Mouse (Mus musculus) retina, adult 2 months (tissue): ENCODE measurements at regions not wholly inside any gene's neighbourhood (a gene's known extent, or its start where the extent isn't known, plus 50 kb on each side); places are given as distances from the start of the nearest gene placed in this dataset.

ENCODE experiments used
- DNase-seq: peaks from one replicate; pipeline ENCODE4 v3.0.0-alpha.2; 2012; ENCODE audit warnings: low read depth, low spot score

DNA sequence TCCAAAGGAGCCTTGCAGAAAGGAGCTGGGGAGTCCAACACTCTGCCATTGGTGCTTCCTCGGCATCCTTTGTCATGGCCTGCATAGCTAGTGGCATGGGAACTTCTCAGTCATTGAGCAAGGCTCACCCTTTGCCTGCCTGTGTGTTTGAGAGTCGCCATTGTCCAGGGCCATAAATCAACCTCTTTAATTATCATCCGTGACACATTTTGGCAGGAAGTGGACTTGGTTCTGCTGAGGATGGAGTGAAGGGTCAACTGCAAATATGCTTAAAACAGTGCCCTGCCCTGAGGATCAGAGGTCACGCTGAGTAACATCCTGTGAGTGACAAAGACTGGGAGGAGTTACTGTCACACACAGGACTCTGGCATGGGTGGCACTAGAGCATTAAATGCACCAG lies 151.2 kb downstream of the Chst1 start:
- DNase-seq, result no peak

DNA sequence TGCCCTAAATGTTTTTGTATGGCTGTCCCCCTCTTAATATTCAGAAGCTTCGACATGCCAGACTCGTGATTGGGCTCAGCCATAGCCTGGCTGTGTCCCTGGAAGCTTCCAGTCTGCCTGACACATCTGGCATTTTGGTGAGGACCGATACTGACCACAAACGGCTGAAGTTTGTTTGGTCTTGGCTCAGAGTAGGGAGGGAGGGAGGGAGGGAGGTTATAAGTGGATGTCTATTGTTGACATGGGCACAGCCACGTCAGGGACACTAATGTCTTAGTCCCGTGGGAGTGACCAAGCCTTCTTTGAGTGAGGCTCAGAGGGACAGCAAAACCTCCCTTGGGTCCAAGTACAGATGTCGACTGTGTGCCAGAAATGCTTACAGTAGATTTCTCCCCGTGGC lies 151.7 kb downstream of the Chst1 start:
- no peak for DNase-seq

DNA sequence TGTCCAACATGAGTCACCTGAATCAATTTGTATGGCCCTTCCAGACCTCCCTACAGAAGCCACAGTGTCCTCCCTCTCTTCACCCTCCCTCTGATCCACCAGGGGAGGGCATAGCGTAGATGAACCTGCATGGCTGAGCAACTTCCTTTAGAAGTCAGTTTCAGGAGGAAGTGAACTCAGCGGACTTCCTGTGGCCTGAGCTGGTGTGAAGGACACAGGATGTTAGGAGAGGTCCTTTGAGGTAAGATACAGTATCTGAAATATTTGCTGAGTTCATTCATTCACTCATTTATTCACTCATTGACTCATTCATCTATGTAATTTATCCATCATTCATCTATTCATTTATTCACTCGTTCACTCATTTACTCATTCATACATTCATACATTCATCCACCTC lies 152.6 kb downstream of the Chst1 start:
- no peak for DNase-seq

DNA sequence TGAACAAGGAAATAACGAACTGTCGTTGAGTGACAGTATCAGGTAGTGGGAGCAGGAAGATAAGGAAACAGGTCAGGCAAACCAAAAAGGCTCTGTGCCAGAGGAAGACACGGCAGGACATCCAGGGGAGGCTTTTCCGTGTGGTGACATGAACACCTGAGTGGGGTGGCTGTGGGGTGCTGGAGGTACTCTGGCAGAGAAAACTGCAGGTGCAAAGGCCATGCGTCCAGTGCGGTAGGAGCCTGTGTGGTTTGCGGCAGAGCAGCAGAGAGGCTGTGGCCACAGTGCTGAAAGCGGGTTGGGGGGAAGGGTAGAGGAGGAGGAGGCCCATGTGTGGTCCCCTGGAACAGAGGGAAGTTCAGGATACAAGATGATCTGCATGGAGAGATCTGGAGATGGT lies 153.3 kb downstream of the Chst1 start:
- no peak for DNase-seq

DNA sequence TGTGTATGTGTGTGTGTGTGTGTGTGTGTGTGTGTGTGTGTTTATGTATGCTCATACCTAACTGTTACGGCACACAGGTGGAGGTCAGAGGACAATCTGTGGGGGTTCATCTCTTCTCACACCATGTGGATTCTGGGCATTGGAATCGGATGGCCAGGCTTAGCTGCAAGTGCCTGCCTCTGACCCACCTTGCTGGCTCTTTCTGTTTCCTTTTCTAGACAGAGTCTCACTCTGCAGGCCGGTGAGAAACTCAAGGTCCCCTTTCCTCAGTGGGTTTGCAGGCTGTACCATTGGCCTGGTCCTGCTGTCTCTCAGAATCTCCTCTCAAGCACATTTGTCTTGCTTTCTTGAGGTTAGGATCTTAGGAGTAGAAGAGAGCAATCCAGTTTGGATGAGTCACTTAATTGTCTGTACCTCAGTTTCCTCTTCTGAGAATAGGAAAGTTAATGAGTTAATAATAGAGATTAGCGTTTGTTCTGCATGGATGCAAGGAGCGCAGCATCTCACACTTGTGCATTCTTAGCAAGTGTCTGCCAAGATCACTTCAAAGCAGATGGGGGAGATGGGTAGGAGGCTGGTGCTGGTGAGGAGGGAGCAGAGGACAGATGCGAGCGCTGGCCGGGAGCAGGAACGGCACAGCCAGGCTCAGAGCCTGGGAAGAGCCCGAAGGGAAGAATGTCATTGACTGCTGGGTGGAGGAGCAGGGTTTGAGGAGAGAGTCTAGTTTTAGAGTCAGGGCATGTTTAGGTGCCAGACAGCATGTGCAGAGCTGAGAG lies 155.2 kb downstream of the Chst1 start:
- DNase-seq, result no peak

DNA sequence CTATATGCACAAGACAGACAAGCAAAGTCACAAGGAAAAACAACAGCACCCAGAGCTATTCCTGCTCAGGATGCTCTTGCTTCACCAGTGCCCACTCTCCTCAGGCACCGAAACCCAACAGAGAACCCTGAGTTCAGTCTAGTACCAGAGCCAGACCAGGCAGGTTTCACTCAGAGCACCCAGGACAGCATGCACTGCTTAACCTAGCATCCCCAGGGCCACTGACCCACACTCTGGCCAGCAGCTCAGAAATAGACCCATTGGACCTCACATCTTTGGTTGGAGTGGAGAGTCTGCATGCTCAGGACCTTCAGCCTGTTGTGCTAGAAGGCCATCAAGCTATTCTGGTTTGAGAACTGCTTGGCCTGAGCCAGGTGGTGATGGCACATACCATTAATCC lies 157.0 kb downstream of the Chst1 start:
- DNase-seq, result no peak

DNA sequence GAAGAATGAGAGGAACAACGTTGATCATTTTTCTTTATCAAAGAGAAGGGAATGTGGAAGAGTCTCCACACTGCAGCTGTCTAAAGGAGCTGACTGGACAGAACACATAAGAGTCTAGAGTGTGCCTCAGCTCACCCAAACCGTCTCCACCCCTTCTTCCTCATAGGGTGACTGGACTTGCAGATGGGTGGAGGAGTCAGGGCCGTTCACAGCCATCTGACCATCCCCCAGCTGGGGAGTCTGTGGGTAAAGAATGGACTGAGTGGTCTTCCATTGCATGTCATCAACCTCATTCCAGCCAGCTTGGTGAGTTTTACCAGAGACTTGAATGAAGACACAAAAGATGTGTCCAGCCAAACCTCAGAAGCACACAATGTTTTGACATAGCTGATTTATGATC lies 156.1 kb upstream of the Syt13 start:
- no peak for DNase-seq

DNA sequence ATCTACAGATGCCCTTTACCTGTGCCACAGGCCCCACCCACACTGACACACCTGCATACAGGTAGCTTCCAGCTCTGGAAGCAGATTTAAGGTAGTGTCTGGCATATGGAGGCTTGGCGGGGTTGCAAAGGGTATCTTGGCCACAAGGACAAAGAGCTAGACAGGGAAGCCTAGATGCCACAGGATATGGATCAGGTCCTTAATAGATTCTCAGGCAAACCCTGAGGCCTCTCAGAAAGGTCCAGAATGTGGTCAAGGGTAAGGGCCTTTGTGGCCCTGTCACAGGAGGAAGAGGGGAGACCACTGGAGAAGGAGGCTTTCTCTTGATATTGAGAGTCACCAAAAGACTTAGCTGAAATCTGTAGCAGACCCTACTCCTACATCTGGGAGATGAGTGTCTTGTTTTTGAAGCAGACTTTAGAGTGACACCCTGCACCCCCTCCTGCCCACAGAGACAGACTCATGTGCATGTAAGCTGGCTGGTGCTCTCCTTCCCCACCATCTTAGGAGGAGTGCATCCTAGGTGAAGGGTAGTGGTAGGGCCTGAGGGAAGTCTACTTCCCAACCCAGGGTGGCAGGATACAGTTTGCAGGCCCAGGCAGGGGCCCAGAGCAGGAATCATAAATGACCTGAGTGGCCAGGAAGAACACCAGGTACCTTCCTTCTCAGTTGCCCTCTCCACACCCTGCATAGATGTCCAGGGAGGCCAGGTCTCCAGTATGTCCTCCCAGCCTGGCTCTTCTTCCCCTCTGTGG lies 150.8 kb upstream of the Syt13 start:
- no peak for DNase-seq

DNA sequence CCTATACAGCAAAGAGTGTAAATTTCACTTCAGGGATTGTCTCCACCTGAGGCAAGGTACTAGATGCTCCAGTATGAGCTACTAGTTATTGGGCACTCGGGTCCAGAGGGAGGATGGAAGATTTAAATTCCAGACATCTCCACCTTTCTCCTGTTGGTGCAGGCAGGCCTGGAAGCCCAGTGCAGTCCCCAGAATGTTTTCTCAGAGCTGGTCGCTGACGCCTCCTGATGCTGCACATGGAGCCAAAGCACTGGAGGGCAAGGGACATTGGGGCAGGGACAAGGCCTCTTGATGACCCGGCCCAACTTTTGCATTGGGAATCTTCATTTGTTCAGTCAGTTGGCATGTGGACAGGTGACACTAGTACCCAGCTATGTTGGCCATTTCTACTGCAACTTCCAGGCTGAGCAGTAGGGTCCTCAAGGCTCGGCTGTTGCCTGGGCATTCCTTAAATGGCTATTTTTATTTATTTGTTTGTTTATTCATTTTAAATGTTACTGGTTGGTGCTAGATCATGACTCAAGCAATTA lies 147.4 kb upstream of the Syt13 start:
- no peak for DNase-seq

DNA sequence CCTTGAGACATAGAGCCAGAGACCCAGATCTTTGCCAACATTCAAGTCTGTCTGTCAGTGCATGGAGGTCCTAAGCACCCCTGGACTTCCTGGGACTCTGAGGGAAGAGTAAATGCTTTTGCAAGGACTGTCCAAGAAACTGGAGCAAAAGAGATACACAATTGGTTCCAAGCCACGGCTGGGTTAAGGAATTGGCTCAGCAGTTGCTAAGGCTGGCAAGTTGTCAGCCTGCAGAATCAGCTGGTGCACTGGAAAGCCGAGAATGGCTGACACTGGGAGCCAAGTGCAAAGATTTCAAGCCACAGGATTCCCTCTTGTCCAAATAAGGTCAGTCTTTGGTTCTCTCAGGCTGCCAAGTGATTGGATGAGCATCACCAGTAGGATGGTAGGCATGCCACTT lies 146.8 kb upstream of the Syt13 start:
- DNase-seq, result no peak

DNA sequence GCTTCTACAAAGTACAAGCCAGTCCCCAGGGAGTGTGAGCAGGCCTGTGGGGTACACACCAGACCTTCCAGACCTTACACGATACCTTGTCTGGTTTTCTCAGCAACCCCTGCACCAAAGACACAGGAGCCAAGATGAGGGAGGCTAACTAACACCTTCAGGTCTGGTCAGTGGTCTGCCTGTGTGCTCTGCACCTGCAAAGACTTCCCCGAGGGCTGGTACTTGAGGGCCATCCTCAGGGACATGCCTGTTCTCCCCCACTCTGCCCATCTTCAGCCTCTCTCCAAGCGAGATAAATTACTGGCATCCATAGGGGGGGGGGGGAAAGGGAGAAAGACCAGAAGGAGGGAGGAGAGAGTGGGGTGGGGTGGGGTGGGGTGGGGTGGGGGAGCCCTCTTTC lies 145.8 kb upstream of the Syt13 start:
- DNase-seq, result no peak

DNA sequence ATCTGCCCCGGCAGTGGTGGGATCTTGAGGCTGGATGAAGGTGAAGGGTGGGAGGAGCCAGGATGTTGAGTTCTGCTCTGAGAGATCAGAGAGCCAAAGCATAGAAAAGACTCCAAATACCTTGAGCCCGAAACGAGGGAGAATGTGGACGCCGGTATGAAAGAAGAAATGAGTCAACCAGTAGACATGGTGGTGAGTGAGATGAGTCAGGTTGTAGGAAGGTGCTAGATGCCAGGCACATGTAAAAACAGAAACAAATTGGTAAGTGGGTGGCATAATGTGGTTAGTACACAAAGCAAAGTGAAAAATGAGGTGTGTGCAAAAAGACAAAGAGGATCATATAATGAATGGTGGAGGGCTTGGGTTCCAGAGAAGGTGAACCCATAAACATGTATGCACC lies 144.8 kb upstream of the Syt13 start:
- DNase-seq, result no peak

DNA sequence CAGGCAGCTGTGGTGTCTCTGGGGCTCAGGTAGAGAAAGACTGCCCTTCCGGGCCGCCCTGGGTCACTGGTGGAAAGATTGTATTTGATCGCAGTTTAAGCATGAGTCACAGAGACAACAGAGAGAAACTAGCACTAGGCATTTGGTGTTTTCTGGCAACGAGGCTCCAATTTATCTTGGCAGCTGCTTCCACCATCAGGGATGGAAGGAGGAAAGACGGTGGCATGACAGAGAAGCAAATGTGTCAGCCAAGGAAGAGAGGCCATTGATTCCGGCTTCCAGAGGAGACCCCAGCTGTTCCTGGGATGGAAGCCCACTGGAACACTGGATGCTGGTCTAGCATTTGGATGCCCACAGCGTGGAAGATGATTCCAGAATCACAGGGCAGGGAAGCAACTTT lies 142.3 kb upstream of the Syt13 start:
- DNase-seq, result no peak

DNA sequence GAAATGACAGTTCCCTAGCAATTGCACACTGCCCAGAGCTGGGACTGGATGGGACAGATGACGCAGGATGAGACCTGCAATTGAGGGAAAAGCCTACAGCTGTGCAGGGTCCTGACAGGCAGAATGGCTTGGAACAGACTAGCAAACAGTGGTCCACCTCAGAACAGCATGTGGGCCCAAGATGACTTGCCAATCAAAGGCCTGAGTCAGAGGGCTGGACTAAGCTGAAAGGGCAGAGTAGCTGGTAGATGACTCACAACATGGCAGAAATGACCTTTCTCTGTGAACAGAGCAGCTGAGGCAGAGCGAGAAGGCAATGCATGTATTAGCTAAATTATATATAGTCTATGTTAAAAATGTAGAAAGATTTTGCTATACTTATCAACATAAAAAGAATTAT lies 138.4 kb upstream of the Syt13 start:
- DNase-seq, result no peak

DNA sequence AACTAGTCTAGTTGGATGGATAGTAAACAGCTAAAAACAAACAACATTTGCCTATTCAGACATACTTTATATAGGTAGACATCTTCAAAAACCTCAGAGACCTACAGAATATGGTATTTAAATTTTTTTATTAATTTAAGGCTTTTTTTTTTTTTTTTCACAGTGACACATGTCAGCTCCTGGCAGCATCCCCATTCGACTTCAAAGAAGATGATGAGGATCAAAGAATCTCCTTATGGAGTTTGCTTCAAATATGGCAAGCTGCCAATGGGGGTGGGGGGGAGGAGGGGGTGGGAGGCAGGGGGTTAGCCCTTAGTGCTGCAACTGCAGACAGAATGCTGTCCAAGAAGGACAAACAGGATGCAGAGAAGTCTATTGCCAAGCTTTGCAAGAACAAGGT lies 135.8 kb upstream of the Syt13 start:
- no peak for DNase-seq

DNA sequence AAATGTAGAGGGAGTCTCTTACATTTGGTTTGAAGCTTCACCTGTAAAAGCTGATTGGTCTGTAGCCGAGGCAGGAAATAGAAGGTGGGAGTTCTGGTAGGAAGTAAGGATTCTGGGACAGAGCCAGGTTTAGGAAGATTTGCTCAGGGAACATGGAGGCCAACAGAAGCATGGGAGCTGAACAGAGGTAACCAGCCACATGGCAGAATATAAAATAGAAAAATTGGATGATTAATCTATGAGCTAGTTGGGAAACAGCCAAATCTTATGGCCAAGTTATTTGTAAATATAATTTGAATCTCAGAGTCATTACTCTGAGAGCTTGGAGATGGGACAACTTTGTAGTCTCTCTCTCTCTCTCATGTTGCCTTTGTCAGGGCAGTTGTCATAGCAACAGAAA lies 134.9 kb upstream of the Syt13 start:
- no peak for DNase-seq

DNA sequence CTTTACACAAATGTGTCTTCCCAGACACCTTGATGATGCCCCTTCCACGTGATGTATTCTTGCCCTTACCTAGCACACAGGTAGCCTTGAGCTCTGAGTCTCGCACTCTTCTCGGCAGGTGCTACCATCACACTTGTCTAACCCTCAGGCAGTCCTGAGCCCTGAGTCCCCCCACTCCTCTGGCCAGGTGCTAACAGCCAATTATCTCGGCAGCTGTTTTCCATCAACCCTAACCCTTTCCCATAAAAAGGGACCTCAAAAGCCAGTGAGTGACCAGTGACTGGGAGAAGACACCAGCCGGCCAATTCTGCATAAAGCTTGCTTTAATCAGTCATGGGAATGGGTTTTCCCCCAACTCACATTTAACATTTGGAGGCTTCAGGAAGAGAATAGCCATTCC lies 133.4 kb upstream of the Syt13 start:
- no peak for DNase-seq

DNA sequence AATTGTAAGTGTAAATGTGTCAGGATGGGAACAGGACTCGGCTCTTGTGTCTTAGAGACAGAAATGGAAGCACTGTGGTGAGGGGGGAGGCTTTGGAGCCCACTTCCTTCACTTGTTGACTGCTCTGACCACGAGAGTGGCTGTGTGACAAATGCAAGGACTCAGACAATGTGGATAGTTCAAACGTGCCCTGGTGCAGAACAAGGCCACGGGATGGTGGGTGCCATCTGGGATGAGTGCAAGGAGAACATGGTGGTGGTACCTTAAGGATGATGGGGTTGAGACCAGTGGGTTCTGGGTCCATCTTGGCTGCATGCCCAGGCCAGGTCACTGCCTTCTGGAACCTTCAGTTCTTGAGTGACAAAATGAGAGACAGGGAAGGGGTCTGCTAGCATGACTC lies 132.3 kb upstream of the Syt13 start:
- no peak for DNase-seq

DNA sequence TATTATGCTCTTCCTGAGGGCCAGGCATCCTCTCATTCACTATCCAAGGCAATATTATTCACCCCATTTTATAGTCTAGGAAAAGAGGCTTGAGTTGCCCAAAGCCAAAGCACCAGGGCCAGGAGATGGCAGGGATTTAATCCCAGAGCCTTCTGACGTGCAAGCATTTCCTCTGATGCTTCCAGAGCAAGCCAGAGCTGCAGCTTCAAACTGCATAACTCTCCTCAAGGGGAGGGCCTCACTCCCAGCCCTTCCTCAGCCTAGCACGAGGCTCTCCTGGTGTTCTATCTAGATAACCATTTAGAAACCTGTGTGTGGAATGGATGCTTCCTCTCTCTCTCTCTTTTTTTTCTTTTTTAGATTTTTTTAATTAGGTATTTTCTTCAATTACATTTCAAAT lies 130.0 kb upstream of the Syt13 start:
- DNase-seq, result no peak

DNA sequence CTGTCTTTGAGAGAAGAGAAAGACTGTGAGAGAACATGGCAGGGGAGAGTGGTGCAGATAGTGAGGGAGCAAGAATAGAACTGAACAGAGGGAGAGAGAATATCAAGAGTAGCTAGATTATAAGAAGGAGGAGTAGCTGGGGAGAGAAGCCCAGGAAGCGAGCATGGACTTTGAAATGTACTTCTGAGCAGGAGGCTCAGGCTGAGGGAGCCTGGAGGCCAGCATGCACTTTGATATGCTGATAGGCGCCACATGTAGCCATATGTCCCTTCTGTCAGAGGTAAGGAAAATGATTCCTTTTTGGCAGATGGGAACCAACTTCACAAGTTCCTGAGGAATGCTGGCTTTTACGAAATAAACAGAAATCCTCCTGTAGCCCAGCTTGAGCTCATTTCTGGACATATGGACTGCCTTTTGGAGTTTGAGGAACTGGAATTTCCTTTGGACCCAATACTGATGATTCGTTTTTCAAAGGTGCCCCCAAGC lies 126.9 kb upstream of the Syt13 start:
- no peak for DNase-seq

DNA sequence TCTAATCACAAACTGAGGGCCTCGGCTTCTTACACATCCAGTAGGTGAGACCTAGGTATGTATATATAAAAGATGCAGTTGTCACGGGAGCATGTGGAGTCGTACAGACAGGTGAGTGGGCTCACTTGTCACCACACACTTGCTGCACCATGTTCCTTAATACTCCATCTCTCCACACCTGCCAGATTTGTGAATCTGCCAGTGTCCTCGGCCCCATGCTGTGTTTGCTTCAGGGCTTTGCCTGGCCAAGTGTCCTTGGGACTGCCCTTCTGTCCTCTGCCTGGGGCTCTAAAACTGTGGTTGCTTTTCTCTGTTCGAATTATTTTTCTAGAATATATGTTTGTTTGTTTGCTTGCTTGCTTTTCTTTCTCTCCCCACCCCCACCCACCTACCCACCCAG lies 126.0 kb upstream of the Syt13 start:
- DNase-seq, result no peak

DNA sequence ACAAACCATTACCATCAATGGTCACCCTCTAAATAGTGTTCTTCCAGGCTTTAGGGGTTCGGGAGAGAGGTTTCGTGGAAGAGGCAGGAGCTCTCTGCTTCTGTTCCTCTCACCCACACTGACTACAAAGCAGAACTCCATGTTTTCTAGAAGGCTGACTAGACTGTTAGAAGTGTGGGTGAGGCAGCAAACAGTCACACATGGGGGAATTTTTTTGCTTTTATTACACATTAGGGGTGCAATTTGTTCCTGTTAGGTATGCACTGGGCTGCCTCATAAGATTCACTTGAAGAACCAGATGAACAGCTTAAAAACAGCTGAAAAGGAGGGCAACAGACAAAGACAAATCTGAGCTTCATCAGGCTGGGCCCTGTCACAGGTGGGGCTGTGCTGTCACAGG lies 124.5 kb upstream of the Syt13 start:
- DNase-seq, result no peak

DNA sequence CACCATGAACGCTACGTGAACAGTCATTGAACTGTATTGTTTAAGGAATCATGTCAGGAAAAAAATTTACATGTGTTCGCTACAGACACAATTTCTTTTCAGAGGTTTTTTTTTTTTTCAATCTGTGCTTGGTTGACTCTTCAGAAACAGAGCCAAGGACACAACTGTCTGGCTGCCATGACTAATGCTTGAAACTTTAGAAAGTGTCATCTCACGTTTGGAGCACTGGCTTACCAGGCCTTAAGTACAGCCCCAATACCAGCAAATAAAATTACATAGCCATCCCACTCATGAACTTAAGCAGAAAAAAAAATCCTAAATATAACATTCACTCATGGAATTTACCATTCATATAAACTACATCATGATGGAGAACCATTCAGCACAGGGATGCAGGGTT lies 115.1 kb upstream of the Syt13 start:
- DNase-seq, result no peak
